Mouse (Mus musculus): ENCODE data around the gene Sytl3.
"Not testable (repeated sequence)": the region's sequence is repeated elsewhere in the genome, so short reads cannot be mapped to it uniquely, and the experiment has no call there.

Gene Sytl3

GRCm38 (mm10) chr17:6695712-6696111 lies 36.8 kb downstream of the Sytl3 start:
- DNase-seq = not testable (repeated sequence)

GRCm38 (mm10) chr17:6696521-6696920 lies 37.6 kb downstream of the Sytl3 start:
- not testable (repeated sequence) for DNase-seq

- DNase-seq = peak; percentile 64 to 65
Measured at GRCm38 (mm10) chr17:6697224-6697775, 38.4 kb downstream of the Sytl3 start.

- DNase-seq = not testable (repeated sequence)
Measured at GRCm38 (mm10) chr17:6699502-6699901, 40.6 kb downstream of the Sytl3 start.

GRCm38 (mm10) chr17:6700077-6700476 lies 41.2 kb downstream of the Sytl3 start:
- DNase-seq = not testable (repeated sequence)

GRCm38 (mm10) chr17:6702625-6703221 lies 43.8 kb downstream of the Sytl3 start:
- DNase-seq = not testable (repeated sequence)

- not testable (repeated sequence) for DNase-seq
Measured at GRCm38 (mm10) chr17:6703381-6704270, 44.7 kb downstream of the Sytl3 start.

GRCm38 (mm10) chr17:6706448-6706847 lies 47.6 kb downstream of the Sytl3 start:
- not testable (repeated sequence) for DNase-seq

GRCm38 (mm10) chr17:6707422-6707821 lies 48.5 kb downstream of the Sytl3 start:
- DNase-seq = not testable (repeated sequence)

GRCm38 (mm10) chr17:6708194-6708593 lies 49.3 kb downstream of the Sytl3 start:
- not testable (repeated sequence) for DNase-seq

- not testable (repeated sequence) for DNase-seq
Measured at GRCm38 (mm10) chr17:6713483-6713882, 54.6 kb downstream of the Sytl3 start.

- not testable (repeated sequence) for DNase-seq
Measured at GRCm38 (mm10) chr17:6713944-6714343, 55.1 kb downstream of the Sytl3 start.

- no peak for DNase-seq
Measured at GRCm38 (mm10) chr17:6727996-6728610, 69.2 kb downstream of the Sytl3 start.

GRCm38 (mm10) chr17:6729244-6729742 lies 70.4 kb downstream of the Sytl3 start:
- peak in 1 of 2 experiments; percentile 40 for DNase-seq

- no peak for DNase-seq
Measured at GRCm38 (mm10) chr17:6731132-6731531, 72.2 kb downstream of the Sytl3 start.

GRCm38 (mm10) chr17:6731634-6732033 lies 72.7 kb downstream of the Sytl3 start:
- no peak for DNase-seq

- DNase-seq = no peak
Measured at GRCm38 (mm10) chr17:6732665-6733064, 73.8 kb downstream of the Sytl3 start.

- peak in 1 of 2 experiments; percentile 2 for DNase-seq
Measured at GRCm38 (mm10) chr17:6733322-6733875, 74.5 kb downstream of the Sytl3 start.

GRCm38 (mm10) chr17:6734746-6735441 lies 76.0 kb downstream of the Sytl3 start:
- no peak for DNase-seq

GRCm38 (mm10) chr17:6736306-6737272 lies 77.7 kb downstream of the Sytl3 start:
- DNase-seq = peak; percentile 3 to 5

Measured in cerebellum, postnatal 25 days (tissue).